Mouse (Mus musculus) activated CD4-positive, CD25-positive, alpha-beta regulatory T cell, adult 9 weeks (primary cell): Measurements from ENCODE around the gene Gm49510. TPM values are rescaled to one million over a fixed set of nuclear protein-coding genes. Genes with fewer than 3 reads are reported as not detected.

Experiments
- polyA plus RNA-seq: library from polyadenylated mRNA; unstranded; fragments of 100-300 nt; shearing (Covaris generic); gene quantifications from one replicate; pipeline ENCODE4 v1.2.1, GENCODE M21; 2017

Gm49510 gene
- polyA plus RNA-seq, result 0.60 TPM

DNA sequence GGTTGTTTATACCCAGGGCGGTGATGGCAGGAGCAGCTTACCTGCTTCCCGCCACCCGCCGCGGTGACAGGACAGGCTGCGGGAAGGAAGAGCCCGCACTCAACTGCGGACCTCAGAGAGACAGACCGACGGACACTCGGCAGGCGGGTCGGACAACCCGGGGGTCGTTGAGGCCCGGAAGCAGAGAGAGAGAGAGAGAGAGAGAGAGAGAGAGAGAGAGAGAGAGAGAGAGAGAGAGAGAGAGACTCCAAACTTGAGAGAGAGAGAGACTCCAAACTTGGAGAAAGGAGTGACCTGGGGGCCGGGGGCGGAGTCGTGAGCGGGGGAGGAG is at the start of gene Gm49510:
Gene Gm49510, plus strand, starts transcription at position 259 of the 331 bp plus-strand sequence.

DNA sequence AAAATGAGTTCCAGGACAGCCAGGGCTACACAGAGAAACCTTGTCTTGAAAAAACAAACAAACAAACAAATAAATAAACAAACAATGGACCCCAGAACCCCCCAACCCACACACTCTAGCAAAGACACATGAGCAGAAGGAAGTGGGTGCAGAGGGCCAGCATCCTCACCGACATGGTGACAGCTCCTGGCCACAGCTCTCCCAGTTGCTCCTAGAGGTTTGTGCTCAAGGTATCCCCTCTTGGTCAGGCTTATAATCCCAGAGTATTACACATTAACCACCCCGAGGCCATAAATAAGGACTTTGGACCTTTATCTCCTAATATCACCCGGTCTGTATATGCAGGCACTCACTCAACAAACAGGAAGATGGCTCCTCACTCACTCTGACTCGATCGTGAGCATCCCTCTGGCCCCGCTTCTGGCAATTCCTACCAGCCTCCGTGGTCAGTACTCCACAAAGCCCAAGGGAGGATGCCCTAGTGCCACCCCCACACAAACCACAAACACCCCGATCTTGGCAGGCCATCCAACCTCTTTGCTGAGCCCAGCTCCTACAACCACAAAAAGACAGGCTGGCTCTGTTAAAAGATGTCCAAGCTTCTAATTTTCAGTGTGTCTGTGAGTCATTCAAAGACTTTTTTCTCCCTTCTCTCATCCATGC is 44.0 kb upstream of the Gm49510 start, which contains the start of gene Lgals2:
Gene Lgals2, minus strand, starts transcription at position 227 of the 663 bp plus-strand sequence.

DNA sequence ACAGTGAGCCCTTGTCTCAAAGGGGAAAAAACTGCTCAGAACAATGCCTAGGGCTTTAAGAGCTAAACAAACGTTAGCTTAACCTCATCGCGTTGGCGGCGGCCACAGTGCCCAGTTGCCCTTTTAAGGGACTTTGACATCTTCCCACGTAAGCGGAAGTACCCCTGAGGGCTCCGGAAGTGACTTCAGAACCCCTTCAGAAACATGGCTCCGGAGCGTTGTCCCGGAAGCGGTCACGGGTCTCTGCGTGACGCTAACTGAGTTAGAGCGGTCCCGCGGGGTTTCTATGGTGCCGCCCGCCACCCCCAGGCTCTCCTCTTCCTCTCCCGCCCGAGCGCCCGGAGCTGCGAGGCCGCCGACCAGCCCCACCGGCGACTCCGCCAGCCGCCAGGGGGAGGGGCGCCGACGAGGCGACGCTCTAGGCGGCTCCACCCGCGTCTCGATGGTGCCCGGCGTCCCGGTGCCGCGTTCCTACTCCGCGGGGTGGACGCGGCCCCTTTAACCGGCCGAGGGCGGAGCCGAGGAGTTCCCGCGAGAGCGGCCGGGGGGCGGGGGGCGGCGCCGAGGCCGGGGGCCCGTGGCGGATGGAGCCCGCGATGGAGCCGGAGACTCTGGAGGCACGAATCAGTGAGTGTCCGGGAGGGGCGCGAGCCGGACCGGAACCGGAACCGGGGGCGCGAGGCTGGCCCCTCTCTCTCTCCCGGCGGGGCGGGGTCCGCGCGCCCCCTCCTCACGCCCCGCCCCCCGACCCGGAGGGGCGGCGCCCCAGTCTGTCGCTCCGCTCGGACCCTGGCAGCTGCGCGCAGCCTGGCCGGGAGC is 22.3 kb upstream of the Gm49510 start, which contains the start of gene Gga1:
Gene Gga1, plus strand, starts transcription at position 200 of the 819 bp plus-strand sequence.

DNA sequence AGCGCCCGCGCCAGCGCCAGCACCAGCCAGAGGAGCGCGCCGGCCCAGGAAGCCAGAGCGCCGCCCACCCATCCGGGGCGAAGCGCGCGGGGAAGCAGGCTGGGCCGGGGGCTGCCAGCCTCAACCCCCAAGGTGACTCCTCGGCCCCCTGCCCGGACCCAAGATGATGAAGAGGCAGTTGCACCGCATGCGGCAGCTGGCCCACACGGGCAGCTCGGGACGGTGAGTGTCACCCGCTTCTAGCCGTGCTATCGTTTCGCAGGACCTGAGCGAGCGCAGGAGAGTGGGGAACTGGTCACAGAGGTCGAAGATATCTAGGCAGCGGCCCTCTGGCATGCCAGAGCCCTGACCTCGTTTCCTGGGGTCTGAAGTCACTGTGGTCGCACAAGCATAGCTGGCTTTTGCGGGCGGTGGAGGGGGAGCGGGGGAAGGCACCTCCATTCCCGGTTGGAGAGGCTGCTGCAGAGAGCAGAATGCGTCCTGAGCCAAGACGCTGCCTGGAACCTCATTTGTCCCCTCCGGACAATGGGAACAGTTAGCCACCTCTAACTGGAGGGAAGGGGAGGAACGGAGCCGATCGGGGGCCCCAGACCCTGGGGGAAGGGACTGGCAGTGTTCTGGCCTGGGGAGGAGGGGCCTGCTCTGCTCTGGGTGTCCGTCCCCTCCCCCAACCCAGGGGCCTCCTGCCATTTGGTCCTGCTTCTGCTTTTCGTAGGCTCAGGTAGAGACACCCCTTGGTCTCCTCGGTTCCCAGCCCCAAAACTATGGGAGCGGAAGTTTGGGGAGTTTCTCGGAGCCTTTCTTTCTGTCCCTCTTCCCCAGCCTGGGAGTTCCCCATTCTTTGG is 495 bp downstream of the Gm49510 start, which contains the start of gene Sh3bp1:
Gene Sh3bp1, plus strand, starts transcription at position 29 of the 845 bp plus-strand sequence.

DNA sequence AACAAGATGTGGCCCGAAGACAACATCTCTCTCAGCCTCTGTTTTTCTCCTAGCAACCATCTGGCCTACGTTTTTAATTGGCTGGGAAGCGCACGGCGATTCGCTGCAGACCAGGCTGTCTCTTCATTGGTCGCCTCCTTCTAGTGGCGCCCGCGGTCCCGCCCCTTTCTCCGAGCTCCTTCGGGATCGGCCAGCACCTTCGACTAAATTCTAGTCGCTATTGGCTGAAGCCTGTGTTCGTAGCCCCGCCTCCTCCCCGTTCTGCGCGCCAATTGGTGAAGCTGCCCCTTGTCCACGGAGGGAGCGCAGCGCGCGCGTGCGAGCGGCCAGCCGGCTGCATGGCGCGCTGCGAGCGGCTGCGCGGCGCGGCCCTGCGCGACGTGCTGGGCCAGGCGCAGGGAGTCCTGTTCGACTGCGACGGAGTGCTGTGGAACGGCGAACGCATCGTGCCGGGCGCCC is 14.2 kb downstream of the Gm49510 start, which contains the start of gene Pdxp:
Gene Pdxp, plus strand, starts transcription at position 288 of the 459 bp plus-strand sequence.

DNA sequence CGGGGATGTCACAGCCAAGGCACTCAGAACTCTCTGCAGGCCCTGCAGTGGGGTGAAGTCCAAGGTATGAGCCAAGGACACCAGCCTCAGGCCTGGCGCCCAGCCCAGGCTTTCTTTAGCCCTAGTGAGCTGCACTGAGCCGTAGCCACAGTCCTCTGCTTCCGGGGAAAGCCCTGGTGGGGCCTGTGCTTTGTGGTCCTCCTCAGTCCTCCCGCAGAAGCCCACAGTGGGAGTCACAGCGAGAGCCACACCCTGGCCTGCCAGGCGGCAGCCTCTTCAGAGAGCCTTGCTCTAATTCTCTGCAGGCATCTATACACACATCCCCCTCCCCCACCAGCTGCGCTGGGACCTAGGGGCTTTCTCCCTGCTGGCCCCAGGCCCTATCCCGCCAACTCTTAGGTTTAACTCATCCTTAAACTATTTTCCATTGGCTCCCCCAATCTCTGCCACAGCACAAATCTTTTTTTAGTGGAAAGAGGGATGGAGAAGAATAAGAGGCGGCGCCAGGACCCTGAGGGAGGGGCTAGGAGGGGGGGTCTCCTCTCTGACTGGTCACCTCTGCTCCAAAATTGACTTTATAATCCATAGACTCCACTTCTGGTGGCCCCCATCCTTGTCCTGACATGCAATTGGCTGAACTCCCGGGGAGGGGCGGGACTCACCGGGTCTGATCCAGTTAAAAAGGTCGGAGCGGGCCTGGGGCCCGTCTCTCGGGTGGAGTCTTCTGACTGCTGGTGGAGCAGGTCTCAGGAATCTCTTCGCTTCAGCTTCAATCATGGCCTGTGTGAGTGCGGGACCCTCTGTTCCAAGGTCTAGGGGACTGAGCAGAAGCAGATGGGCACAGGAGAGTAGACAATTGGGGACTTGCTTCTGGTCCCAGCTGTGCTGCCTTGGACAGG is 26.8 kb downstream of the Gm49510 start, which contains the start of gene Lgals1:
Gene Lgals1, plus strand, starts transcription at position 705 of the 899 bp plus-strand sequence.

DNA sequence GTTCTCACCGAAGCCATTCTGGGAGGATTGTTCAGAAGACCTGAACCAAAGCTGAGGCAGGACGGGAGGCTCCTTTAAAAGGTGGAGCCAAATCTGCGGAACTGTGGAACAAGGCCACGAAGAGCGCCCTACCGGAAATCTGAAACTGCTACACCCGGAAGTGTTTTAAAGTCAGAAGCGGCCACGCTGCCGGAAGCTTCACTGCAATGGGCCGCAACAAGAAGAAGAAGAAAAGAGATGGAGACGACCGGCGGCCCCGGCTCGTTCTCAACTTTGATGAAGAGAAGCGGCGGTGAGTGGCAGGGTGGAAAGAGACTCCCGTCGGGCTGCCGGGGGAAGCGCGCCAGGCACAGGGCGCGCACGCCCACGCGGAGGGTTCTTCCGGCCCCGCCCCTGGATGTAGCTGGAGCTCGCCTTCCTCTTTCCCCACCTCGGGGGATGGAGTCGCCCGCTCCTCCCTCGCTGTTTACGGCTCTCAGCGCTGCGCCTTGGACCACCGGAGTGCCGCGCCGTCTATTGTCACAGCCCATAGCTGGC is 35.4 kb downstream of the Gm49510 start, which contains the start of gene Nol12:
Gene Nol12, plus strand, starts transcription at position 150 of the 537 bp plus-strand sequence.

DNA sequence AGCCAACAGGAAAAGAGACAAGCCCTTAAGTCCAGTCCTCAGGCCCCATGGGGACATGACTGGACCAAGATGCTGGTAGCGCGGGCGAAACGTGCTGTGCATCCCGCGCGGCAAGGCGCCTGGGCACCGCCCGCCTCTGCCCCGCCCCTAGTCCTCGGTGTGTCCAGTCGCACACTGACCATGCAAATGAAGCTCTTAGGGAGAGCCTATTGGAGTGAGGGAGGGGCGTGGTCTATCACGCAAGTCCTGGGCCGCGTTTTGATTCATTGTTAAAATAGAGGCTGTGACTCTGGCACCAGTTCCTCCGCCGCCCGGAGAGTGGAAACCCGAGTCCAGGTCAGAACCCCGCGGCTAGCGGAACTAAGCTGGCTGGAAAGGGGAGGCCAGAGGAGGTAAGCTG is 48.2 kb downstream of the Gm49510 start, which contains the start of gene Triobp:
Gene Triobp, plus strand, starts transcription at position 68 of the 400 bp plus-strand sequence.

Other genes starting within 250 kb of the Gm49510 start
- gene Elfn2, start 180.9 kb upstream of the Gm49510 start, polyA plus RNA-seq, result not detected
- 158 TPM for gene Mfng, start 126.2 kb upstream of the Gm49510 start, polyA plus RNA-seq
- 0.09 TPM for gene Card10, start 96.6 kb upstream of the Gm49510 start, polyA plus RNA-seq
- gene Cdc42ep1, start 57.0 kb upstream of the Gm49510 start, polyA plus RNA-seq, result 0.11 TPM
- not detected for gene Lgals2, start 44.1 kb upstream of the Gm49510 start, polyA plus RNA-seq
- gene Gga1, start 22.5 kb upstream of the Gm49510 start, polyA plus RNA-seq, result 56.7 TPM
- gene Sh3bp1, start 101 bp downstream of the Gm49510 start, polyA plus RNA-seq, result 221 TPM
- gene Pdxp, start 14.3 kb downstream of the Gm49510 start, polyA plus RNA-seq, result 1.4 TPM
- gene Lgals1, start 27.1 kb downstream of the Gm49510 start, polyA plus RNA-seq, result 729 TPM
- 61.5 TPM for gene Nol12, start 35.3 kb downstream of the Gm49510 start, polyA plus RNA-seq
- 85.6 TPM for gene Triobp, start 48.1 kb downstream of the Gm49510 start, polyA plus RNA-seq
- 54.6 TPM for gene H1f0, start 128.8 kb downstream of the Gm49510 start, polyA plus RNA-seq
- not detected for gene Galr3, start 142.2 kb downstream of the Gm49510 start, polyA plus RNA-seq
- gene Ankrd54, start 163.2 kb downstream of the Gm49510 start, polyA plus RNA-seq, result 8.9 TPM
- gene Eif3l, start 175.5 kb downstream of the Gm49510 start, polyA plus RNA-seq, result 185 TPM
- 24.9 TPM for gene Micall1, start 209.2 kb downstream of the Gm49510 start, polyA plus RNA-seq
- gene Polr2f, start 241.3 kb downstream of the Gm49510 start, polyA plus RNA-seq, result 170 TPM
- 2.3 TPM for gene 1700088E04Rik, start 241.6 kb downstream of the Gm49510 start, polyA plus RNA-seq